31 mouse cellular contexts compared by ENCODE assay signal in the genomic region with DNA sequence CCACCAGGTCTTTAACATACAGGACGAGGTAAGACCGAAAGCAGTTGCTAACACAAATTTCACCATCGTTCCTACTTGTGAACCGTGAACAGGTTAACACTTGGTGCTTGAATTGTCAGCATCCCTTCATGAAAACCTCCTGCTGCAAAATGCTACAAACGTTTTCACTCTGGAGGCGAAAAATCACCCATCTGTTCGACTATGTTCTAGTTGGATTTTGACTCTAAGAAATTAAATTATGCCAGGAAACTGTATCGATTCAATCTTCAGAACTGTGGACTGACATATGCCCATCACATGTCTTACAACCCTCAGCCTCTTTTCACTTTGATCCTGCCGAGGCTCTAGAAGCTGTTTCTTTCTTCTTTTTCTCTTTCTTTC. TPM values are rescaled to one million over a fixed set of nuclear protein-coding genes. Genes with fewer than 3 reads are reported as not detected.
DNase-seq lines count a peak whose midpoint lies in the region; ATAC-seq and TF ChIP-seq lines count a peak whose summit lies in the region.
"Had no signal": no experiment of that assay in that cellular context is flagged by ENCODE, and none has a peak within 500 bp of the region (broad histone marks: within the 10 kb centered on the region; RNA-seq: fewer than 3 reads in every experiment).

No protein-coding gene starts in this region.

- WGBS in stomach, embryonic 15.5 days: 74% methylated on average over 9 of the region's 9 CpGs

- TF ChIP-seq POLR2A in brain, embryonic 14.5 days (IDR thresholded peaks at IDR 0.05; ENCODE audit: borderline replicate concordance, extremely low read depth, insufficient read depth, insufficient read length, poor library complexity, severe bottlenecking): no peak

- no peaks in the 10 kb centered on the region for H3K27me3 ChIP-seq in stomach, embryonic 15.5 days (replicated peaks)
- H3K27me3 ChIP-seq: CH12.LX; heart, embryonic 12.5 days; hindbrain, embryonic 13.5 days; liver, embryonic 12.5 days; megakaryocyte, embryonic 14.5 days; midbrain, embryonic 12.5 days; neural tube, embryonic 13.5 days had no signal

- H3K4me3 ChIP-seq in gastrocnemius, adult 2 months: no peak overlapping the region
- H3K4me3 ChIP-seq in stomach, embryonic 15.5 days (replicated peaks): no peak overlapping the region
- H3K4me3 ChIP-seq: erythroblast, embryonic 14.5 days; heart, embryonic 12.5 days; hindbrain, embryonic 13.5 days; liver, embryonic 12.5 days; megakaryocyte, embryonic 14.5 days; midbrain, embryonic 12.5 days; neural tube, embryonic 13.5 days had no signal

- peak overlapping the region; percentile 72 for H3K27ac ChIP-seq in gastrocnemius, adult 2 months
- peak overlapping the region; percentile 64 for H3K27ac ChIP-seq in stomach, embryonic 15.5 days
- H3K27ac ChIP-seq: hindbrain, embryonic 13.5 days; kidney, postnatal 0 days; liver, embryonic 12.5 days; midbrain, embryonic 12.5 days; neural tube, embryonic 13.5 days had no signal

- H3K4me2 ChIP-seq in stomach, embryonic 15.5 days: no peak overlapping the region
- H3K4me2 ChIP-seq: heart, embryonic 12.5 days; hindbrain, embryonic 13.5 days; liver, embryonic 12.5 days; midbrain, embryonic 12.5 days; neural tube, embryonic 13.5 days had no signal

- H3K9ac ChIP-seq in stomach, embryonic 15.5 days: no peak overlapping the region
- H3K9ac ChIP-seq: heart, embryonic 12.5 days; hindbrain, embryonic 13.5 days; liver, embryonic 12.5 days; liver, postnatal 0 days; midbrain, embryonic 12.5 days; neural tube, embryonic 13.5 days had no signal

- H3K9me3 ChIP-seq in stomach, embryonic 15.5 days: no peaks in the 10 kb centered on the region
- H3K9me3 ChIP-seq: heart, embryonic 12.5 days; hindbrain, embryonic 13.5 days; liver, embryonic 12.5 days; megakaryocyte, embryonic 14.5 days; midbrain, embryonic 12.5 days; neural tube, embryonic 13.5 days had no signal

- H3K36me3 ChIP-seq in stomach, embryonic 15.5 days: no peaks in the 10 kb centered on the region
- H3K36me3 ChIP-seq: heart, embryonic 12.5 days; hindbrain, embryonic 13.5 days; liver, embryonic 12.5 days; midbrain, embryonic 12.5 days; neural tube, embryonic 13.5 days had no signal

- TF ChIP-seq CTCF in gastrocnemius, adult 2 months (IDR thresholded peaks at IDR 0.05): no peak
- no peak for TF ChIP-seq CTCF in brain, embryonic 14.5 days (IDR thresholded peaks at IDR 0.05; ENCODE audit: borderline replicate concordance, extremely low read depth, insufficient read depth, insufficient read length)

- H3K4me1 ChIP-seq in stomach, embryonic 15.5 days: peaks cover 10% of the 10 kb centered on the region; the same call in 1 of the 2 replicates
- H3K4me1 ChIP-seq: hindbrain, embryonic 13.5 days; midbrain, embryonic 12.5 days had no signal

- no peak for ATAC-seq in stomach, embryonic 15.5 days (ENCODE audit: insufficient read depth, low FRiP score, low read depth)
- ATAC-seq: activated CD4-positive, CD25-positive, alpha-beta regulatory T cell, adult 4 months; intestine, embryonic 16.5 days; liver, embryonic 12.5 days; liver, postnatal 0 days; lung, postnatal 0 days had no signal

- no peak for DNase-seq in gastrocnemius, adult 2 months
- DNase-seq in gastrocnemius, postnatal 4 days (ENCODE audit: low spot score in 2 of 2): no peak
- DNase-seq in brain, adult 2 months (ENCODE audit: low read depth, low spot score): peak; percentile 71
- peak; percentile 58 for DNase-seq in brain, embryonic 14.5 days (ENCODE audit: low read depth)
- no peak for DNase-seq in embryo, embryonic 10.5 days (ENCODE audit: low spot score)
- no peak for DNase-seq in heart, adult 8-10 months (ENCODE audit: low spot score)
- DNase-seq: adrenal gland, adult 2 months; adrenal gland, postnatal 36 days; cerebellum, adult 11-12 months; cerebellum, postnatal 10 days; gastrocnemius, postnatal 25 days; heart, adult 18-20 months; heart, postnatal 4 days; kidney, adult 8-10 months; liver, postnatal 0 days; lung, postnatal 4 days; thymus, adult 2 months; thymus, postnatal 36 days had no signal

- intact Hi-C loops in gastrocnemius, adult 2 months (cut with DNase I): no loop called here

RNA-seq across cellular contexts. Expression of gene Cpd, which starts 21.9 kb away (rescaled TPM):
- total RNA-seq in gastrocnemius, adult 2 months (2021): 10 to 100 TPM; 25.7 to 30.5 TPM
- total RNA-seq in gastrocnemius, postnatal 4 days (2021): 10 to 100 TPM; 63.3 to 66.3 TPM
- 15.4 and 19.2 TPM in 2 replicates for polyA plus RNA-seq in brain, embryonic 14.5 days (2012; rRNA removed)
- polyA plus RNA-seq in stomach, embryonic 15.5 days (2015; fragmentation: Nextera tagmentation; extraction: Ambion mirVana): 12.5 and 13.3 TPM in 2 replicates
- total RNA-seq in heart, adult 8-10 months (2022): 10 to 100 TPM; 32.8 to 38.8 (median 37.0) TPM

Comparison
In these comparisons a context has a peak if more than half of its experiments do, and no peak if none do; other contexts are left out.
1. DNase-seq: peak in brain, adult 2 months (single experiment) and brain, embryonic 14.5 days (single experiment); none in gastrocnemius, adult 2 months (single experiment), gastrocnemius, postnatal 4 days (0 of 2), embryo, embryonic 10.5 days (single experiment) and heart, adult 8-10 months (single experiment).